Mouse (Mus musculus) heart, embryonic 15.5 days (tissue): ENCODE results near the gene Vmn1r205. TPM values are rescaled to one million over a fixed set of nuclear protein-coding genes. Genes with fewer than 3 reads are reported as not detected.
"Not testable (repeated sequence)": the region's sequence is repeated elsewhere in the genome, so short reads cannot be mapped to it uniquely, and the experiment has no call there.

Source experiments
- ATAC-seq: fragments of 200-750 bp; cut with Nextera tagmentation; replicated peaks from 2 replicates; pipeline ENCODE4 v1.8.0; 2017; ENCODE audit warnings: low read depth, moderate TSS enrichment; ENCODE audit not compliant: insufficient number of reproducible peaks, insufficient read depth, low FRiP score
- H3K27ac ChIP-seq: fragments of 300-500 bp; sonication (generic); 2 replicates; pipeline ENCODE4 v1.5.1; 2015; ENCODE audit warnings: mild to moderate bottlenecking, inconsistent platforms
- H3K27me3 ChIP-seq: fragments of 300-500 bp; sonication (generic); 2 replicates; pipeline ENCODE4 v1.6.1; 2015; ENCODE audit warnings: inconsistent platforms
- H3K36me3 ChIP-seq: fragments of 300-500 bp; sonication (generic); 2 replicates; pipeline ENCODE4 v1.6.1; 2015; ENCODE audit warnings: mild to moderate bottlenecking, inconsistent platforms
- H3K4me1 ChIP-seq: fragments of 300-500 bp; sonication (generic); replicated peaks from 2 replicates; pipeline ENCODE4 v1.6.1; 2015; ENCODE audit warnings: inconsistent platforms
- H3K4me2 ChIP-seq: fragments of 300-500 bp; sonication (generic); 2 replicates; pipeline ENCODE4 v1.6.1; 2015; ENCODE audit warnings: inconsistent platforms, mild to moderate bottlenecking, moderate library complexity
- H3K4me3 ChIP-seq: fragments of 300-500 bp; sonication (generic); 2 replicates; pipeline ENCODE4 v1.5.1; 2015; ENCODE audit warnings: mild to moderate bottlenecking, inconsistent platforms
- H3K9ac ChIP-seq: fragments of 300-500 bp; sonication (generic); 2 replicates; pipeline ENCODE4 v1.6.1; 2015; ENCODE audit warnings: mild to moderate bottlenecking, inconsistent platforms
- H3K9me3 ChIP-seq: fragments of 300-500 bp; sonication (generic); replicated peaks from 2 replicates; pipeline ENCODE4 v1.6.1; 2016; ENCODE audit warnings: inconsistent platforms
- WGBS: fragments of 180-500 bp; shearing (Covaris S2); methylation state at CpG from one replicate; pipeline ENCODE4 v1.1.7; 2015; ENCODE audit warnings: mixed read lengths; 5-methylcytosine and 5-hydroxymethylcytosine counted together
- polyA plus RNA-seq: library from polyadenylated mRNA; unstranded; fragments of >200 nt; fragmentation: Nextera tagmentation; extraction: Ambion mirVana; gene quantifications from 2 replicates; pipeline ENCODE4 v1.2.1, GENCODE M21; 2015

The Vmn1r205 gene
- polyA plus RNA-seq: not detected in 2 replicates

- no peaks in the 10 kb centered on the region for H3K9me3 ChIP-seq
- H3K27me3 ChIP-seq: no peaks in the 10 kb centered on the region
- no peaks in the 10 kb centered on the region for H3K4me1 ChIP-seq
- no peak within 1 kb of the TSS for H3K4me2 ChIP-seq
- H3K4me3 ChIP-seq: no peak within 1 kb of the TSS
- no peak within 1 kb of the TSS for H3K27ac ChIP-seq
- whole genome bisulfite sequencing: 74% methylated on average over 3 of the region's 3 CpGs
- H3K9ac ChIP-seq: no peak within 1 kb of the TSS
- no peaks in the 10 kb centered on the region for H3K36me3 ChIP-seq
- ATAC-seq: no peak
Measured at GRCm38 (mm10) chr13:22592900-22593299, at the start of gene Vmn1r205. Gene Vmn1r205 (minus strand): TSS chr13:22593000.

- H3K4me3 ChIP-seq, H3K9me3 ChIP-seq, ATAC-seq, H3K4me1 ChIP-seq, H3K9ac ChIP-seq, H3K27me3 ChIP-seq, H3K36me3 ChIP-seq, H3K4me2 ChIP-seq, H3K27ac ChIP-seq: not testable (repeated sequence)
Measured at GRCm38 (mm10) chr13:22624151-22624550, 31.4 kb upstream of the Vmn1r205 start, which contains the start of gene Vmn1r206. Gene Vmn1r206 (minus strand): TSS chr13:22624251.

- H3K4me1 ChIP-seq, H3K9ac ChIP-seq, H3K36me3 ChIP-seq, H3K4me3 ChIP-seq, H3K9me3 ChIP-seq, H3K27ac ChIP-seq, H3K4me2 ChIP-seq, H3K27me3 ChIP-seq, ATAC-seq: not testable (repeated sequence)
- 76% methylated on average over 14 of the region's 14 CpGs for WGBS
Measured at GRCm38 (mm10) chr13:22583336-22583735, 9.5 kb downstream of the Vmn1r205 start.

- H3K9me3 ChIP-seq, ATAC-seq, H3K27me3 ChIP-seq, H3K27ac ChIP-seq, H3K9ac ChIP-seq, H3K4me1 ChIP-seq, H3K36me3 ChIP-seq, H3K4me3 ChIP-seq, H3K4me2 ChIP-seq: not testable (repeated sequence)
- WGBS: 68% methylated on average over 3 of the region's 3 CpGs
Measured at GRCm38 (mm10) chr13:22574911-22575310, 17.9 kb downstream of the Vmn1r205 start.

GRCm38 (mm10) chr13:22552898-22553297, 39.9 kb downstream of the Vmn1r205 start, which contains the start of gene Vmn1r204:
Gene Vmn1r204 (plus strand): TSS chr13:22553198.
- not testable (repeated sequence) for H3K4me1 ChIP-seq, H3K27ac ChIP-seq, H3K9ac ChIP-seq, H3K4me2 ChIP-seq, H3K9me3 ChIP-seq, H3K4me3 ChIP-seq, ATAC-seq, H3K36me3 ChIP-seq, H3K27me3 ChIP-seq
- 48% methylated on average over 1 of the region's 1 CpGs for WGBS

Other genes starting within 250 kb of the Vmn1r205 start
- not detected in 2 replicates for gene Vmn1r198, start 242.6 kb downstream of the Vmn1r205 start, polyA plus RNA-seq
- gene Vmn1r199, start 213.2 kb downstream of the Vmn1r205 start, polyA plus RNA-seq: not detected in 2 replicates
- gene Vmn1r200, start 202.6 kb downstream of the Vmn1r205 start, polyA plus RNA-seq: not detected in 2 replicates
- not detected in 2 replicates for gene Vmn1r201, start 121.1 kb downstream of the Vmn1r205 start, polyA plus RNA-seq
- gene Vmn1r202, start 87.6 kb downstream of the Vmn1r205 start, polyA plus RNA-seq: not detected in 2 replicates
- not detected in 2 replicates for gene Vmn1r203, start 74.9 kb downstream of the Vmn1r205 start, polyA plus RNA-seq
- gene Vmn1r204, start 39.8 kb downstream of the Vmn1r205 start, polyA plus RNA-seq: not detected in 2 replicates
- gene Vmn1r206, start 31.3 kb upstream of the Vmn1r205 start, polyA plus RNA-seq: not detected in 2 replicates
- gene Vmn1r207-ps, start 136.6 kb upstream of the Vmn1r205 start, polyA plus RNA-seq: not detected in 2 replicates
- not detected in 2 replicates for gene Vmn1r208, start 184.4 kb upstream of the Vmn1r205 start, polyA plus RNA-seq
- not detected in 2 replicates for gene Vmn1r209, start 216.7 kb upstream of the Vmn1r205 start, polyA plus RNA-seq
- gene Vmn1r210, start 238.3 kb upstream of the Vmn1r205 start, polyA plus RNA-seq: not detected in 2 replicates